Mouse (Mus musculus): ENCODE data around the gene Edaradd.

- TF ChIP-seq USF2 (IDR thresholded peaks at IDR 0.05; ENCODE audit: borderline replicate concordance in 1 of 2, insufficient read depth in 1 of 2, low read depth in 1 of 2, low read length in 2 of 2) (no peak), MAX (IDR thresholded peaks at IDR 0.05; ENCODE audit: low read length) (no peak), TBP (IDR thresholded peaks at IDR 0.05; ENCODE audit: low read depth, low read length) (no peak), CTCF (IDR thresholded peaks at IDR 0.05 in 2 of 3, conservative IDR thresholded peaks at IDR 0.05 in 1 of 3; ENCODE audit: control insufficient read depth in 1 of 3, insufficient read depth in 1 of 3, low read depth in 2 of 3, low read length in 3 of 3, poor library complexity in 1 of 3, severe bottlenecking in 1 of 3) (no peak), EP300 (IDR thresholded peaks at IDR 0.05; ENCODE audit: low read depth in 1 of 2, low read length in 2 of 2) (no peak), CHD2 (IDR thresholded peaks at IDR 0.05; ENCODE audit: low read length) (no peak)
These were observed 41.9 kb downstream of the Edaradd start for GRCm38 (mm10) chr13:12478301-12478700.

Measured in MEL (cell line).